1 mouse cellular context compared by ENCODE assay signal in the genomic region with DNA sequence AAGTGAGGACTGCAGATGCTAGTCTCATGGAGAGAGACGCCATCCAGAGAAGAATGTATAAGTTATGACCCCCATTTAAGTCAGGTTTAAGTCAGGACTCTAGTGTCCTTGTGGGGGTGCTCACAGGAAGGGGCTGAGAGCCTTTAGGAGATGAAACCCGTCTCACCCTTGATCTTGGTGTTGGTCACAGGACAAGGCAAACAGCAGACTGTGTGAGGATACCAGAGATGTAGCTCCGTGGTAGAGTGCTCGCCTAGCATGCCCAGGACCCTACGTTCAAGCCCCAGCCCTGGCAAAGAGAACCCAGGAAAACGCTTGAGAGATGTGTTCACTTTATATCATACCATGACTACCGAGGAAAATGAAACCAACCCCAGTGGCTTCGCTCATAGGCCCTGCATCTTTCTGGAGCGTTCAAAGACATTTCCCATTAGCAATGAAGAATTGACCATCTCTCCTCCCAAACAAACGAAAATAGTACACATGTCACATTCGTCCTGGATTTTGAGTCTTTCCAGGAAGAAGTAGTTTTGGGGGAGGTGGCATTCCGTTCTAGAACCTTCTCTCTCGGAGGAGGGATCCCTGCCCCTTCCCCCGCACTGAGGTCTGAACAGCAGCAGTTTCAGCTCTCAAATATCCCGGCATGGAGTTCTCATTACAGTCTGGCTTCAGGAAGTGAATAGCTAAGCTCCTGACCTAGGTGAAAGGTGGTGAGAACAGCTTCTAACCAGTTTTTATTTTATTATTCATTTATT.
TF ChIP-seq lines count a peak whose summit lies in the region.

No protein-coding gene starts in this region.

TF ChIP-seq in CH12.LX, 34 proteins besides CTCF, POLR2A, EP300 and RAD21 (continued from another document):
- TF ChIP-seq MYC (IDR thresholded peaks at IDR 0.05; ENCODE audit: low read depth, low read length) (no peak), MEF2A (IDR thresholded peaks at IDR 0.05; ENCODE audit: borderline replicate concordance, low read depth, low read length) (no peak), UBTF (IDR thresholded peaks at IDR 0.05; ENCODE audit: low read depth, low read length) (no peak), POLR2AphosphoS2 (IDR thresholded peaks at IDR 0.05; ENCODE audit: low read depth, low read length) (no peak), TCF12 (IDR thresholded peaks at IDR 0.05; ENCODE audit: low read depth, low read length) (no peak), SIN3A (IDR thresholded peaks at IDR 0.05; ENCODE audit: low read length) (no peak), USF1 (IDR thresholded peaks at IDR 0.05; ENCODE audit: low read depth, low read length) (no peak), JUN (IDR thresholded peaks at IDR 0.05; ENCODE audit: insufficient read depth, low read depth, low read length) (no peak), IRF4 (IDR thresholded peaks at IDR 0.05; ENCODE audit: low read depth, low read length) (no peak), JUND (conservative IDR thresholded peaks at IDR 0.05; ENCODE audit: low read depth, low read length) (no peak), NELFE (IDR thresholded peaks at IDR 0.05; ENCODE audit: low read depth, low read length) (no peak), ZKSCAN1 (IDR thresholded peaks at IDR 0.05; ENCODE audit: borderline replicate concordance, low read depth, low read length) (no peak), MXI1 (IDR thresholded peaks at IDR 0.05; ENCODE audit: low read depth, low read length) (no peak), GABPA (IDR thresholded peaks at IDR 0.05; ENCODE audit: insufficient replicate concordance, low read depth, low read length) (no peak), ZMIZ1 (IDR thresholded peaks at IDR 0.05; ENCODE audit: low read depth, low read length) (no peak)
TF ChIP-seq in CH12.LX: peak in this region for 0.
